Mouse (Mus musculus): ENCODE results near the gene Vars2. TPM values are rescaled to one million over a fixed set of nuclear protein-coding genes. Genes with fewer than 3 reads are reported as not detected.

The Vars2 gene
- total and polyA plus RNA-seq, 3 experiments = 14.0 to 30.3 (median 23.0) TPM

GRCm38 (mm10) chr17:35681986-35682385, 14.6 kb upstream of the Vars2 start:
- dilution Hi-C loops (cut with MboI; ENCODE audit: extremely low pct_ligation_motif_present, extremely low pct_unique_long_range_greater_than_20kb, low sequenced_read_pairs) = no loop called here
- no peak overlapping the region for H3K9ac ChIP-seq (ENCODE audit: insufficient read depth, low read depth)
- H3K79me2 ChIP-seq (replicated peaks; ENCODE audit: control insufficient read depth, extremely low read depth, insufficient read depth, poor library complexity, severe bottlenecking) = no peaks in the 10 kb centered on the region
- no peak for TF ChIP-seq SIN3A (IDR thresholded peaks at IDR 0.05; ENCODE audit: low read length)
- TF ChIP-seq ZNF384 (IDR thresholded peaks at IDR 0.05; ENCODE audit: low read depth, low read length) = no peak
- no peak for TF ChIP-seq POLR2A (IDR thresholded peaks at IDR 0.05; ENCODE audit: low read depth, low read length)
- TF ChIP-seq ETS1 (conservative IDR thresholded peaks at IDR 0.05; ENCODE audit: low read depth, low read length) = no peak
- TF ChIP-seq NELFE (IDR thresholded peaks at IDR 0.05; ENCODE audit: low read depth, low read length) = no peak
- no peak for TF ChIP-seq CTCF (conservative IDR thresholded peaks at IDR 0.05 in 1 of 2, IDR thresholded peaks at IDR 0.05 in 1 of 2; ENCODE audit: low read depth in 2 of 2, low read length in 2 of 2)
- TF ChIP-seq SMC3 (IDR thresholded peaks at IDR 0.05; ENCODE audit: low read depth, low read length) = no peak
- TF ChIP-seq KAT2A (IDR thresholded peaks at IDR 0.05; ENCODE audit: insufficient replicate concordance, low read length) = no peak
- no peak for TF ChIP-seq ZC3H11A (IDR thresholded peaks at IDR 0.05; ENCODE audit: low read depth, low read length)
- TF ChIP-seq UBTF (IDR thresholded peaks at IDR 0.05; ENCODE audit: low read depth, low read length) = no peak
- no peak for TF ChIP-seq RAD21 (IDR thresholded peaks at IDR 0.05; ENCODE audit: low read depth, low read length)
- TF ChIP-seq NRF1 (IDR thresholded peaks at IDR 0.05; ENCODE audit: low read depth, low read length) = no peak
- TF ChIP-seq PAX5 (IDR thresholded peaks at IDR 0.05; ENCODE audit: low read length) = no peak
- no peak for TF ChIP-seq RCOR1 (conservative IDR thresholded peaks at IDR 0.05; ENCODE audit: low read depth, low read length)
- TF ChIP-seq IRF4 (IDR thresholded peaks at IDR 0.05; ENCODE audit: low read depth, low read length) = no peak
- TF ChIP-seq GABPA (IDR thresholded peaks at IDR 0.05; ENCODE audit: insufficient replicate concordance, low read depth, low read length) = no peak
- no peak for TF ChIP-seq MAX (IDR thresholded peaks at IDR 0.05; ENCODE audit: low read length)
- TF ChIP-seq JUND (conservative IDR thresholded peaks at IDR 0.05; ENCODE audit: low read depth, low read length) = no peak
- no peak for TF ChIP-seq MXI1 (IDR thresholded peaks at IDR 0.05; ENCODE audit: low read depth, low read length)
- H3K27ac ChIP-seq (ENCODE audit: insufficient read depth, low read depth) = no peak overlapping the region
- H3K4me3 ChIP-seq (replicated peaks in 1 of 3; ENCODE audit: low read depth in 2 of 3, low read length in 2 of 3, poor library complexity in 1 of 3) = no peak overlapping the region
- no peaks in the 10 kb centered on the region for H3K4me1 ChIP-seq (ENCODE audit: control insufficient read depth in 1 of 2, insufficient read depth in 2 of 2)
- H3K9me3 ChIP-seq (replicated peaks; ENCODE audit: low read length) = no peaks in the 10 kb centered on the region
- H3K27me3 ChIP-seq (replicated peaks) = no peaks in the 10 kb centered on the region
- in situ Hi-C loops (cut with MboI; ENCODE audit: low pct_ligation_motif_present, low pct_unique_long_range_greater_than_20kb, low sequenced_read_pairs) = no loop called here
- no peak overlapping the region for H3K4me2 ChIP-seq (ENCODE audit: insufficient read depth, low read depth, poor library complexity, severe bottlenecking)
- peaks cover 8 to 49% of the 10 kb centered on the region in 2 experiments for H3K36me3 ChIP-seq (replicated peaks in 1 of 2; ENCODE audit: control insufficient read depth in 1 of 2, insufficient read depth in 1 of 2, low read length in 1 of 2)
- no peak for DNase-seq (ENCODE audit: extremely low read depth)

DNA sequence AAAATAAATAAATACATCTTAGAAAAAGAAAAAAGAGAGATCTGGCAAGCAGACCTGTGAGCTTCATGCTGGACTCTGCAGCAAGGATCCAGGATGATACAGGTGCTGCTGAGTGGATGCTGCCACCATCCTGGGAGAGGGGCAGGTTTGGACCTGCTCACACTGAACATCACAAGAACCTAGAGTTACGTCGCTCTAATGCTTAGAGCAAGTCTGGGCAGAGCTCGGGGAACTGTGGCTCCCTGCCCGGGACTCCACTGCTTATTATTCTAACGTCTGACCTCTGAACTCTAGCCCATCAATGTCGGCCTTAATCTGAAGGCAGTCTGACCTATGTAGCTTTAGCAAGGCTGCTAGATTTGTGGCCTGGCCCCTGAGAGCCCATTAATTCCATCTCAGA, 13.2 kb upstream of the Vars2 start:
- Histone ChIP-seq H3K27ac (ENCODE audit: insufficient read depth, low read depth) (no peak overlapping the region), H3K9me3 (replicated peaks; ENCODE audit: low read length) (no peaks in the 10 kb centered on the region), H3K4me1 (ENCODE audit: control insufficient read depth in 1 of 2, insufficient read depth in 2 of 2) (no peaks in the 10 kb centered on the region), H3K27me3 (replicated peaks) (no peaks in the 10 kb centered on the region), H3K4me3 (replicated peaks in 1 of 3; ENCODE audit: low read depth in 2 of 3, low read length in 2 of 3, poor library complexity in 1 of 3) (no peak overlapping the region), H3K9ac (ENCODE audit: insufficient read depth, low read depth) (no peak overlapping the region), H3K36me3 (replicated peaks in 1 of 2; ENCODE audit: control insufficient read depth in 1 of 2, insufficient read depth in 1 of 2, low read length in 1 of 2) (peaks cover 8 to 35% of the 10 kb centered on the region in 2 experiments), H3K4me2 (ENCODE audit: insufficient read depth, low read depth, poor library complexity, severe bottlenecking) (no peak overlapping the region), H3K79me2 (replicated peaks; ENCODE audit: control insufficient read depth, extremely low read depth, insufficient read depth, poor library complexity, severe bottlenecking) (no peaks in the 10 kb centered on the region)
- no peak for TF ChIP-seq MXI1 (IDR thresholded peaks at IDR 0.05; ENCODE audit: low read depth, low read length)
- TF ChIP-seq ETS1 (conservative IDR thresholded peaks at IDR 0.05; ENCODE audit: low read depth, low read length) = no peak
- no peak for TF ChIP-seq PAX5 (IDR thresholded peaks at IDR 0.05; ENCODE audit: low read length)
- no peak for TF ChIP-seq IRF4 (IDR thresholded peaks at IDR 0.05; ENCODE audit: low read depth, low read length)
- TF ChIP-seq UBTF (IDR thresholded peaks at IDR 0.05; ENCODE audit: low read depth, low read length) = no peak
- TF ChIP-seq CTCF (conservative IDR thresholded peaks at IDR 0.05 in 1 of 2, IDR thresholded peaks at IDR 0.05 in 1 of 2; ENCODE audit: low read depth in 2 of 2, low read length in 2 of 2) = no peak
- no peak for TF ChIP-seq TBP (conservative IDR thresholded peaks at IDR 0.05; ENCODE audit: low read depth, low read length)
- TF ChIP-seq EP300 (IDR thresholded peaks at IDR 0.05; ENCODE audit: low read length) = no peak
- TF ChIP-seq E2F4 (IDR thresholded peaks at IDR 0.05; ENCODE audit: insufficient replicate concordance, low read depth, low read length) = no peak
- TF ChIP-seq ZKSCAN1 (IDR thresholded peaks at IDR 0.05; ENCODE audit: borderline replicate concordance, low read depth, low read length) = no peak
- no peak for TF ChIP-seq GABPA (IDR thresholded peaks at IDR 0.05; ENCODE audit: insufficient replicate concordance, low read depth, low read length)
- TF ChIP-seq TCF12 (IDR thresholded peaks at IDR 0.05; ENCODE audit: low read depth, low read length) = no peak
- no peak for TF ChIP-seq RAD21 (IDR thresholded peaks at IDR 0.05; ENCODE audit: low read depth, low read length)
- no peak for TF ChIP-seq MYC (IDR thresholded peaks at IDR 0.05; ENCODE audit: low read depth, low read length)
- TF ChIP-seq NELFE (IDR thresholded peaks at IDR 0.05; ENCODE audit: low read depth, low read length) = no peak
- TF ChIP-seq MAX (IDR thresholded peaks at IDR 0.05; ENCODE audit: low read length) = no peak
- no peak for TF ChIP-seq ELF1 (IDR thresholded peaks at IDR 0.05; ENCODE audit: low read depth, low read length)
- DNase-seq (ENCODE audit: extremely low read depth) = no peak
- dilution Hi-C loops (cut with MboI; ENCODE audit: extremely low pct_ligation_motif_present, extremely low pct_unique_long_range_greater_than_20kb, low sequenced_read_pairs) (no loop called here), in situ Hi-C loops (cut with MboI; ENCODE audit: low pct_ligation_motif_present, low pct_unique_long_range_greater_than_20kb, low sequenced_read_pairs) (no loop called here)
